Mouse (Mus musculus) G1E-ER4 (cell line): ENCODE measurements around the gene Spint2. TPM values are rescaled to one million over a fixed set of nuclear protein-coding genes. Genes with fewer than 3 reads are reported as not detected.

ENCODE experiments used
- GATA1 ChIP-seq: IDR thresholded peaks from one replicate; pipeline ENCODE4 v1.8.0; 2012; ENCODE audit warnings: low read length, inconsistent platforms
- polyA plus RNA-seq: library from polyadenylated mRNA; stranded (reverse); fragments of >175 nt; gene quantifications from 2 replicates; pipeline ENCODE4 v1.2.3, GENCODE M21; 2012

Gene Spint2
- polyA plus RNA-seq, 1 experiment = 112 TPM

GRCm38 (mm10) chr7:29307350-29308104 is 25.8 kb upstream of the Spint2 start:
- no peak for TF ChIP-seq GATA1

- no peak for TF ChIP-seq GATA1
These were observed 24.9 kb upstream of the Spint2 start for GRCm38 (mm10) chr7:29306619-29307018.

- no peak for TF ChIP-seq GATA1
These were observed 24.4 kb upstream of the Spint2 start for GRCm38 (mm10) chr7:29306108-29306507.

GRCm38 (mm10) chr7:29305263-29305988 is 23.7 kb upstream of the Spint2 start:
- TF ChIP-seq GATA1 = no peak

- TF ChIP-seq GATA1 = no peak
These were observed 23.0 kb upstream of the Spint2 start for GRCm38 (mm10) chr7:29304463-29305262.

GRCm38 (mm10) chr7:29303738-29304462 is 22.2 kb upstream of the Spint2 start, which contains the start of gene Dpf1:
Gene Dpf1, plus strand, starts transcription at chr7:29303951.
- TF ChIP-seq GATA1 = no peak

- no peak for TF ChIP-seq GATA1
These were observed 20.9 kb upstream of the Spint2 start for GRCm38 (mm10) chr7:29302641-29303040.

- TF ChIP-seq GATA1 = no peak
These were observed 19.4 kb upstream of the Spint2 start for GRCm38 (mm10) chr7:29301127-29301566.

GRCm38 (mm10) chr7:29296998-29297397 is 15.3 kb upstream of the Spint2 start:
- TF ChIP-seq GATA1 = no peak

- no peak for TF ChIP-seq GATA1
These were observed 14.3 kb upstream of the Spint2 start for GRCm38 (mm10) chr7:29295861-29296647.

- TF ChIP-seq GATA1 = no peak
These were observed 12.5 kb upstream of the Spint2 start for GRCm38 (mm10) chr7:29294111-29294761.

- TF ChIP-seq GATA1 = no peak
These were observed 11.7 kb upstream of the Spint2 start for GRCm38 (mm10) chr7:29293131-29294065.
